Mouse (Mus musculus) bone marrow, adult 2 months (tissue): Measurements from ENCODE around the gene Epha4. TPM values are rescaled to one million over a fixed set of nuclear protein-coding genes. Genes with fewer than 3 reads are reported as not detected.

Source experiments
- H3K27ac ChIP-seq: fragments of 200-500 bp; 2 replicates; pipeline ENCODE4 v1.5.1; 2012; ENCODE audit warnings: low read depth, mild to moderate bottlenecking, control low read depth, inconsistent platforms, low read length; ENCODE audit not compliant: control insufficient read depth, poor library complexity, insufficient read depth
- H3K4me1 ChIP-seq: fragments of 200-500 bp; 2 replicates; pipeline ENCODE4 v1.6.1; 2011; ENCODE audit warnings: low read length; ENCODE audit not compliant: control insufficient read depth, insufficient read depth
- H3K4me3 ChIP-seq: fragments of 200-500 bp; replicated peaks from 2 replicates; pipeline ENCODE3; 2011; ENCODE audit warnings: mild to moderate bottlenecking, low read depth, low read length, control low read depth; ENCODE audit not compliant: control insufficient read depth
- CTCF ChIP-seq: fragments of 200-500 bp; IDR thresholded peaks from 2 replicates; pipeline ENCODE4 v1.5.1; 2011; ENCODE audit warnings: low read length, control low read depth; ENCODE audit not compliant: control insufficient read depth, insufficient read depth
- POLR2A ChIP-seq: fragments of 200-500 bp; IDR thresholded peaks from 2 replicates; pipeline ENCODE4 v1.6.1; 2011; ENCODE audit warnings: low read depth, mild to moderate bottlenecking, control low read depth, low read length, borderline replicate concordance; ENCODE audit not compliant: control insufficient read depth
- WGBS: fragments of 180-500 bp; shearing (Covaris S2); methylation state at CpG from one replicate; pipeline ENCODE4 v1.1.7; 2018; 5-methylcytosine and 5-hydroxymethylcytosine counted together
- polyA plus RNA-seq: library from polyadenylated mRNA; stranded (reverse); fragments of >200 nt; gene quantifications from 2 replicates; pipeline ENCODE4 v1.2.4, GENCODE M21; 2011; ENCODE audit warnings: low replicate concordance; ENCODE audit not compliant: missing spikeins, insufficient read depth, insufficient read length

Epha4 gene
- polyA plus RNA-seq, 1 experiment = 0.80 TPM

- Histone ChIP-seq H3K4me1 (no peaks in the 10 kb centered on the region), H3K4me3 (no peak overlapping the region), H3K27ac (no peak overlapping the region)
- TF ChIP-seq POLR2A = no peak
- no peak for TF ChIP-seq CTCF
- 90% methylated on average over 9 of the region's 9 CpGs for WGBS
These were observed 108.3 kb downstream of the Epha4 start for GRCm38 (mm10) chr1:77406631-77407030.

GRCm38 (mm10) chr1:77404537-77404936, 110.4 kb downstream of the Epha4 start:
- H3K4me3 ChIP-seq = no peak overlapping the region
- WGBS = 81% methylated on average over 10 of the region's 10 CpGs

GRCm38 (mm10) chr1:77402942-77403341, 111.9 kb downstream of the Epha4 start:
- TF ChIP-seq CTCF = no peak
- no peak for TF ChIP-seq POLR2A
- WGBS = 74% methylated on average over 4 of the region's 4 CpGs
- no peaks in the 10 kb centered on the region for H3K4me1 ChIP-seq
- H3K27ac ChIP-seq = no peak overlapping the region
- no peak overlapping the region for H3K4me3 ChIP-seq

More at GRCm38 (mm10) chr1:77404537-77404936, 110.4 kb downstream of the Epha4 start:
- H3K27ac ChIP-seq = no peak overlapping the region
- no peaks in the 10 kb centered on the region for H3K4me1 ChIP-seq
- no peak for TF ChIP-seq POLR2A
- no peak for TF ChIP-seq CTCF

- Histone ChIP-seq H3K27ac (no peak overlapping the region), H3K4me1 (no peaks in the 10 kb centered on the region), H3K4me3 (no peak overlapping the region)
- no peak for TF ChIP-seq CTCF
- TF ChIP-seq POLR2A = no peak
- 46% methylated on average over 1 of the region's 1 CpGs for WGBS
These were observed 113.4 kb downstream of the Epha4 start for GRCm38 (mm10) chr1:77401465-77401864.

GRCm38 (mm10) chr1:77391590-77391989, 123.3 kb downstream of the Epha4 start:
- Histone ChIP-seq H3K4me3 (no peak overlapping the region), H3K4me1 (no peaks in the 10 kb centered on the region), H3K27ac (no peak overlapping the region)
- TF ChIP-seq CTCF (no peak), POLR2A (no peak)
- WGBS = 84% methylated on average over 6 of the region's 6 CpGs

GRCm38 (mm10) chr1:77389069-77389468, 125.8 kb downstream of the Epha4 start:
- TF ChIP-seq CTCF (no peak), POLR2A (no peak)
- H3K27ac ChIP-seq = no peak overlapping the region
- WGBS = 87% methylated on average over 2 of the region's 2 CpGs
- H3K4me1 ChIP-seq = no peaks in the 10 kb centered on the region
- no peak overlapping the region for H3K4me3 ChIP-seq

- no peak overlapping the region for H3K27ac ChIP-seq
- 69% methylated on average over 4 of the region's 4 CpGs for WGBS
- TF ChIP-seq POLR2A = no peak
- no peak for TF ChIP-seq CTCF
- H3K4me1 ChIP-seq = no peaks in the 10 kb centered on the region
- no peak overlapping the region for H3K4me3 ChIP-seq
These were observed 126.3 kb downstream of the Epha4 start for GRCm38 (mm10) chr1:77388556-77388955.

- TF ChIP-seq CTCF (no peak), POLR2A (no peak)
- WGBS = 78% methylated on average over 8 of the region's 8 CpGs
- Histone ChIP-seq H3K27ac (no peak overlapping the region), H3K4me1 (no peaks in the 10 kb centered on the region), H3K4me3 (no peak overlapping the region)
These were observed 129.3 kb downstream of the Epha4 start for GRCm38 (mm10) chr1:77385613-77386012.

GRCm38 (mm10) chr1:77383466-77383865, 131.4 kb downstream of the Epha4 start:
- H3K4me3 ChIP-seq = no peak overlapping the region
- no peak for TF ChIP-seq CTCF
- no peak for TF ChIP-seq POLR2A
- WGBS = 89% methylated on average over 11 of the region's 11 CpGs
- H3K4me1 ChIP-seq = no peaks in the 10 kb centered on the region
- no peak overlapping the region for H3K27ac ChIP-seq
